Comparison of ENCODE assay signal across 29 mouse cellular contexts in genomic region chr4:117239153-117239552, GRCm38 (mm10). TPM values are rescaled to one million over a fixed set of nuclear protein-coding genes. Genes with fewer than 3 reads are reported as not detected.
DNase-seq lines count a peak whose midpoint lies in the region; ATAC-seq and TF ChIP-seq lines count a peak whose summit lies in the region.
"Had no signal": no experiment of that assay in that cellular context is flagged by ENCODE, and none has a peak within 500 bp of the region (broad histone marks: within the 10 kb centered on the region; RNA-seq: fewer than 3 reads in every experiment).

No protein-coding gene starts in this region.

- H3K9me3 ChIP-seq in kidney, embryonic 15.5 days (replicated peaks): no peaks in the 10 kb centered on the region
- H3K9me3 ChIP-seq: heart, embryonic 13.5 days; hindbrain, embryonic 10.5 days; hindbrain, embryonic 15.5 days; limb, embryonic 10.5 days; limb, embryonic 15.5 days; midbrain, embryonic 13.5 days; neural tube, embryonic 13.5 days had no signal

- TF ChIP-seq POLR2A in kidney, adult 2 months (IDR thresholded peaks at IDR 0.05; ENCODE audit: low read depth, low read length): no peak

- H3K4me1 ChIP-seq in kidney, adult 2 months (ENCODE audit: control insufficient read depth, insufficient read depth, low read length): no peaks in the 10 kb centered on the region
- peaks cover 8% of the 10 kb centered on the region; the same call in 1 of the 2 replicates for H3K4me1 ChIP-seq in kidney, embryonic 15.5 days
- H3K4me1 ChIP-seq: heart, embryonic 13.5 days; hindbrain, embryonic 15.5 days; midbrain, embryonic 13.5 days had no signal

- no peak overlapping the region for H3K4me2 ChIP-seq in kidney, embryonic 15.5 days
- H3K4me2 ChIP-seq: heart, embryonic 13.5 days; hindbrain, embryonic 15.5 days; limb, embryonic 15.5 days; midbrain, embryonic 13.5 days; neural tube, embryonic 13.5 days had no signal

- no peak overlapping the region for H3K9ac ChIP-seq in kidney, embryonic 15.5 days
- H3K9ac ChIP-seq: forebrain, postnatal 0 days; heart, embryonic 13.5 days; hindbrain, embryonic 15.5 days; limb, embryonic 15.5 days; liver, embryonic 14.5 days; midbrain, embryonic 13.5 days; neural tube, embryonic 13.5 days had no signal

- peak; percentile 57 for DNase-seq in kidney, adult 2 months
- peak; percentile 16 for DNase-seq in lung, postnatal 36 days
- DNase-seq in lung, adult 18-20 months: no peak
- peak; percentile 38 to 60 for DNase-seq in kidney, postnatal 36 days
- no peak for DNase-seq in right cerebral cortex, postnatal 36 days (ENCODE audit: low spot score in 2 of 2)
- no peak for DNase-seq in cerebellum, postnatal 4 days (ENCODE audit: low spot score in 2 of 2)
- DNase-seq: adrenal gland, postnatal 14 days; cerebellum, adult 11-12 months; cerebellum, postnatal 10 days; forebrain, postnatal 0 days; gastrocnemius, postnatal 10 days; heart, postnatal 10 days; layer of hippocampus, adult 9-11 months; thymus, adult 2 months; thymus, postnatal 36 days had no signal

- no peak for ATAC-seq in kidney, embryonic 15.5 days (replicated peaks; ENCODE audit: low FRiP score)
- ATAC-seq: CD4-positive, CD25-positive, alpha-beta regulatory T cell, adult 4 months; forebrain, postnatal 0 days; inflammation-experienced regulatory T-cells, adult 6 months; midbrain, embryonic 13.5 days had no signal

- no peaks in the 10 kb centered on the region for H3K27me3 ChIP-seq in kidney, adult 2 months (replicated peaks; ENCODE audit: control insufficient read depth, insufficient read depth, low read length)
- H3K27me3 ChIP-seq in kidney, embryonic 15.5 days: peaks cover 2% of the 10 kb centered on the region; the same call in 1 of the 2 replicates
- H3K27me3 ChIP-seq: heart, embryonic 13.5 days; hindbrain, embryonic 15.5 days; limb, embryonic 15.5 days; midbrain, embryonic 13.5 days had no signal

- H3K36me3 ChIP-seq in kidney, adult 2 months (ENCODE audit: control insufficient read depth, insufficient read depth, low read length): no peaks in the 10 kb centered on the region
- H3K36me3 ChIP-seq in kidney, embryonic 15.5 days: no peaks in the 10 kb centered on the region
- H3K36me3 ChIP-seq: heart, embryonic 13.5 days; hindbrain, embryonic 10.5 days; hindbrain, embryonic 15.5 days; limb, embryonic 10.5 days; limb, embryonic 15.5 days; midbrain, embryonic 13.5 days; neural tube, embryonic 13.5 days had no signal

- H3K4me3 ChIP-seq in kidney, adult 2 months (ENCODE audit: insufficient read depth, low read depth, low read length): no peak overlapping the region
- H3K4me3 ChIP-seq in kidney, embryonic 15.5 days (replicated peaks): no peak overlapping the region
- H3K4me3 ChIP-seq: erythroblast, embryonic 14.5 days; heart, embryonic 13.5 days; hindbrain, embryonic 10.5 days; hindbrain, embryonic 15.5 days; limb, embryonic 10.5 days; limb, embryonic 15.5 days; midbrain, embryonic 13.5 days; neural tube, embryonic 13.5 days had no signal

- WGBS in kidney, adult 2 months: 33% methylated on average over 2 of the region's 2 CpGs
- 48% methylated on average over 2 of the region's 2 CpGs for WGBS in kidney, embryonic 15.5 days

- peak overlapping the region; percentile 11; the same call in 1 of the 2 replicates for H3K27ac ChIP-seq in kidney, adult 2 months (ENCODE audit: insufficient read depth, low read depth, low read length)
- no peak overlapping the region for H3K27ac ChIP-seq in kidney, embryonic 15.5 days
- H3K27ac ChIP-seq: heart, embryonic 13.5 days; hindbrain, embryonic 10.5 days; hindbrain, embryonic 15.5 days; limb, embryonic 10.5 days; limb, embryonic 15.5 days; liver, embryonic 14.5 days; macrophage; midbrain, embryonic 13.5 days; neural tube, embryonic 13.5 days had no signal

- no peak for TF ChIP-seq CTCF in kidney, adult 2 months (conservative IDR thresholded peaks at IDR 0.05; ENCODE audit: insufficient read depth, insufficient read length, low read depth, low read length)

RNA-seq across cellular contexts. Expression of gene Tmem53, which starts 12.6 kb away (rescaled TPM):
- 88.1 and 93.5 TPM in 2 replicates for polyA plus RNA-seq in kidney, adult 2 months (2012; rRNA removed)
- 14.9 and 16.5 TPM in 2 replicates for polyA plus RNA-seq in kidney, embryonic 15.5 days (2015; fragmentation: Nextera tagmentation; extraction: Ambion mirVana)

RNA-seq across cellular contexts. Expression of gene Armh1, which starts 12.8 kb away (rescaled TPM):
- polyA plus RNA-seq in kidney, adult 2 months (2012; rRNA removed): 0.25 and 0.53 TPM in 2 replicates
- polyA plus RNA-seq in kidney, embryonic 15.5 days (2015; fragmentation: Nextera tagmentation; extraction: Ambion mirVana): 0.12 and 0.38 TPM in 2 replicates
- polyA plus RNA-seq: CD4-positive, CD25-positive, alpha-beta regulatory T cell, adult 4 months; erythroblast, embryonic 14.5 days; inflammation-experienced regulatory T-cells, adult 6 months; liver, embryonic 14.5 days; macrophage; small intestine, adult 2 months had no signal

RNA-seq across cellular contexts. Expression of gene Kif2c, which starts 56.7 kb away (rescaled TPM):
- polyA plus RNA-seq in kidney, adult 2 months (2012; rRNA removed): 0.20 and 0.50 TPM in 2 replicates
- 75.6 and 76.0 TPM in 2 replicates for polyA plus RNA-seq in kidney, embryonic 15.5 days (2015; fragmentation: Nextera tagmentation; extraction: Ambion mirVana)

Comparison
In these comparisons a context has a peak if more than half of its experiments do, and no peak if none do; other contexts are left out.
1. DNase-seq: peak in kidney, adult 2 months (single experiment), lung, postnatal 36 days (single experiment) and kidney, postnatal 36 days (2 of 2); none in lung, adult 18-20 months (0 of 2), right cerebral cortex, postnatal 36 days (0 of 2) and cerebellum, postnatal 4 days (0 of 2).
2. RNA of gene Kif2c, which starts 56.7 kb away (polyA plus RNA-seq): 75.6 to 76.0 TPM in kidney, embryonic 15.5 days; 0.20 to 0.50 TPM in kidney, adult 2 months; every median in the first group is over 10 times any median in the second.